Mouse (Mus musculus): Measurements from ENCODE around the gene Gm20388. TPM values are rescaled to one million over a fixed set of nuclear protein-coding genes. Genes with fewer than 3 reads are reported as not detected.

The Gm20388 gene
- polyA plus RNA-seq, 1 experiment, result 0.36 TPM

DNA sequence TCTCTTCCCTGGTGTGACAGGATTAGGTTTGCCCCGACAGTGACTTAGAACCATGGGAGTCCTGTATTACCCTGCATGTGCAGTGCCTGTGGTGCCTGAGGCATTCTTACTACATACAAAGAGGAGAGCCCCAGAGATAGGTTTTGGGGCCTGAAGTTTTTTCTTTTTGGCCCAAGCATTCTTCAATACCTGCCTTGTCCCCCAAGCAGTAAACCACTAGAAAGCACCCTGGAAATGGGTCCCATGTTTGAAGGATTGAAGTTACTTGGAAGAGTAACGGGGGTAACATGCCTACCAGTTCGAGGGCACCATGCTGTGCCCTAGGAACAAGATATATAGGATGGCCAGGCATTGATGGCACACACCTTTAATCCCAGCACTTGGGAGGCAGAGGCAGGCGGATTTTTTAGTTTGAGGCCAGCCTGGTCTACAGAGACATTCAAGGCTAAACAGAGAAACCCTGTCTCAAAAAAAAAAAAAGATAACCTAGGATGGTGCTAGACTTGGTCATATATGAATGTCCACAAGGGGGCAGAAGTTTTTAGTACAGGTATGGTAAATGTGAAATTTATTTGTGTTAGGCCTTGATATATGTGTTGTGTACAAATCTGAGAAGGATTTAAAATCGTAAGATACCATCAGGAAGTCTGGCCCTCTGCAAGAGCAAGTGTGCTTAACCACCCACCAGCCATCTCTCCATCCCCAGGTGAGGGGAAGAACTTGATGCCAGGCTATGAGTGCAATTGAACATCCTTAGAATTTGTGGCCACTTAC is 3195.1 kb downstream of the Gm20388 start:
- Histone ChIP-seq H3K4me3 (replicated peaks) (no peak overlapping the region), H3K4me1 (ENCODE audit: control insufficient read depth) (peaks cover 27% of the 10 kb centered on the region), H3K27me3 (ENCODE audit: control insufficient read depth) (no peaks in the 10 kb centered on the region), H3K36me3 (ENCODE audit: control insufficient read depth) (peaks cover 35% of the 10 kb centered on the region), H3K9me3 (ENCODE audit: control insufficient read depth, low read length) (no peaks in the 10 kb centered on the region)
- no peak for TF ChIP-seq TAL1 (IDR thresholded peaks at IDR 0.05; ENCODE audit: low read length)
- no peak for TF ChIP-seq GATA1 (IDR thresholded peaks at IDR 0.05; ENCODE audit: low read length)

DNA sequence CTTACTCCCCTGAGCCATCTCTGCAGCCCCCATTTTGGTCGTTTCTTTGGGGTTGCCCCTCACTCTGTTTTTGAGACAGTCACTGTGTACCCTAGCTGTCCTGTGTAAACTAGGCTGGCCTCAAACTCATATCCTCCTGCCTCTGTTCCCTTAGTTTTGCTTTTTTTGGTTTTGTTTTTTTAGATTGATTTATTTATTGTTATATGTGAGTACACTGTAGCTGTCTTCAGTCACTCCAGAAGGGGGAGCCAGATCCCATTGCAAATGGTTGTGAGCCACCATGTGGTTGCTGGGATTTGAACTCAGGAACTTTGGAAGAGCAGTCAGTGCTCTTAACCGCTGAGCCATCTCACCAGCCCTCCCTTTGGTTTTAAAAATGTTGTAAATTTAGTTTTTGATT is 3195.9 kb downstream of the Gm20388 start:
- peaks cover 35% of the 10 kb centered on the region for H3K36me3 ChIP-seq (ENCODE audit: control insufficient read depth)
- H3K4me3 ChIP-seq (replicated peaks), result no peak overlapping the region
- no peaks in the 10 kb centered on the region for H3K27me3 ChIP-seq (ENCODE audit: control insufficient read depth)
- H3K4me1 ChIP-seq (ENCODE audit: control insufficient read depth), result peaks cover 27% of the 10 kb centered on the region
- no peaks in the 10 kb centered on the region for H3K9me3 ChIP-seq (ENCODE audit: control insufficient read depth, low read length)
- TF ChIP-seq GATA1 (IDR thresholded peaks at IDR 0.05; ENCODE audit: low read length) (no peak), TAL1 (IDR thresholded peaks at IDR 0.05; ENCODE audit: low read length) (no peak)

DNA sequence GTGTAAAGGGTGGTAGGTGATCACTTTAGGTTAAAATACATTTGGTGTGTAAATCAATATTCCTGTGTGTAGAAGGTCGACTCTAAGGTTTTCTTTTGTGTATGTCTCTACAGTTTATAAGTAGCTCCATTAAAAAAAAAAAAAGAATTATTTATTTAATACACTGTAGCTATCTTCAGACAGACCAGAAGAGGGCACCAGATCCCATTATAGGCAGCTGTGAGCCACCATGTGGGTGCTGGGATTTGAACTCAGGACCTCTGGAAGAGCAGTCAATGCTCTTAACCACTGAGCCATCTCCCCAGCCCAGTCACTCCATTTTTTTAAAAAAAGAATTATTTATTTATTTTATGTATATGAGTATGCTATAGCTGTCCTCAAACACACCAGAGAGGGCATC is 3197.4 kb downstream of the Gm20388 start:
- TF ChIP-seq GATA1 (IDR thresholded peaks at IDR 0.05; ENCODE audit: low read length), result no peak
- TF ChIP-seq TAL1 (IDR thresholded peaks at IDR 0.05; ENCODE audit: low read length), result no peak
- no peaks in the 10 kb centered on the region for H3K27me3 ChIP-seq (ENCODE audit: control insufficient read depth)
- no peaks in the 10 kb centered on the region for H3K9me3 ChIP-seq (ENCODE audit: control insufficient read depth, low read length)
- H3K36me3 ChIP-seq (ENCODE audit: control insufficient read depth), result peaks cover 31% of the 10 kb centered on the region
- H3K4me1 ChIP-seq (ENCODE audit: control insufficient read depth), result peaks cover 19% of the 10 kb centered on the region
- H3K4me3 ChIP-seq (replicated peaks), result no peak overlapping the region

- Histone ChIP-seq H3K9me3 (ENCODE audit: control insufficient read depth, low read length) (no peaks in the 10 kb centered on the region), H3K4me3 (replicated peaks) (no peak overlapping the region), H3K27me3 (ENCODE audit: control insufficient read depth) (no peaks in the 10 kb centered on the region; the same call in 1 of the 2 replicates), H3K4me1 (ENCODE audit: control insufficient read depth) (peaks cover 12% of the 10 kb centered on the region), H3K36me3 (ENCODE audit: control insufficient read depth) (peaks cover 22% of the 10 kb centered on the region)
- TF ChIP-seq TAL1 (IDR thresholded peaks at IDR 0.05; ENCODE audit: low read length) (no peak), GATA1 (IDR thresholded peaks at IDR 0.05; ENCODE audit: low read length) (no peak)
Measured at GRCm38 (mm10) chr8:123108953-123109352, 3198.3 kb downstream of the Gm20388 start.

GRCm38 (mm10) chr8:123110649-123111048 is 3200.0 kb downstream of the Gm20388 start:
- H3K9me3 ChIP-seq (ENCODE audit: control insufficient read depth, low read length), result no peaks in the 10 kb centered on the region
- no peak for TF ChIP-seq TAL1 (IDR thresholded peaks at IDR 0.05; ENCODE audit: low read length)
- TF ChIP-seq GATA1 (IDR thresholded peaks at IDR 0.05; ENCODE audit: low read length), result no peak
- peaks cover 16% of the 10 kb centered on the region for H3K4me1 ChIP-seq (ENCODE audit: control insufficient read depth)
- no peak overlapping the region for H3K4me3 ChIP-seq (replicated peaks)
- peaks cover 5% of the 10 kb centered on the region for H3K36me3 ChIP-seq (ENCODE audit: control insufficient read depth)
- peaks cover 6% of the 10 kb centered on the region for H3K27me3 ChIP-seq (ENCODE audit: control insufficient read depth)

GRCm38 (mm10) chr8:123112892-123113291 is 3202.3 kb downstream of the Gm20388 start:
- Histone ChIP-seq H3K4me1 (ENCODE audit: control insufficient read depth) (peaks cover 38% of the 10 kb centered on the region), H3K9me3 (ENCODE audit: control insufficient read depth, low read length) (no peaks in the 10 kb centered on the region; the same call in 1 of the 2 replicates), H3K4me3 (replicated peaks) (no peak overlapping the region), H3K36me3 (ENCODE audit: control insufficient read depth) (no peaks in the 10 kb centered on the region), H3K27me3 (ENCODE audit: control insufficient read depth) (peaks cover 28% of the 10 kb centered on the region)
- no peak for TF ChIP-seq GATA1 (IDR thresholded peaks at IDR 0.05; ENCODE audit: low read length)
- no peak for TF ChIP-seq TAL1 (IDR thresholded peaks at IDR 0.05; ENCODE audit: low read length)

DNA sequence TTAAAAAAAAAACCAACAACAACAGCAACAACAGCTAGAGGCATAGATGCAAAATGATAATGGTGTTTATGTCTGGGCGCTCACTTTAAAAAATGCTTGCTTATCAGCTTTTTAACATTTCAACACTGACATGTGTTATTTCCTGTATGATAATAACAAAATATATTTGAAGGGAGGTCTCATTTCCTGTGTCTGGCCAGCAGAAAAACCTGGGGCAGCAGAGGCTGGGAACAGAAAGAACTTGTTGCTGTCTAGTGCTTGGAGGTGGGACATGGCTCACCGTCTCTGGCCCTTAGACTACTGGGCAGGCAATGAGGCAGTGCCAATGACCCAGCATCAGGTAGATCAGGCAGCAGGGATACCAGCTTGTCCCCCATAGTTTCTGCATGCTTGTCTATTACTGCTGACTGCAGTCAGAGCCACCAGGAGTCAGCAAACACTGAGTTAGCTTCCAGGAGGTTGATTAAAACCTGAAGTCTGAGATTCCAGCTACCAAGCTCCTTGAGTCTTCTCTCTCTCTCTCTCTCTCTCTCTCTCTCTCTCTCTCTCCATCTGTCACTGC is 3203.3 kb downstream of the Gm20388 start:
- Histone ChIP-seq H3K36me3 (ENCODE audit: control insufficient read depth) (no peaks in the 10 kb centered on the region), H3K4me1 (ENCODE audit: control insufficient read depth) (peaks cover 49% of the 10 kb centered on the region), H3K9me3 (ENCODE audit: control insufficient read depth, low read length) (no peaks in the 10 kb centered on the region; the same call in 1 of the 2 replicates), H3K4me3 (replicated peaks) (no peak overlapping the region), H3K27me3 (ENCODE audit: control insufficient read depth) (peaks cover 39% of the 10 kb centered on the region)
- TF ChIP-seq TAL1 (IDR thresholded peaks at IDR 0.05; ENCODE audit: low read length) (no peak), GATA1 (IDR thresholded peaks at IDR 0.05; ENCODE audit: low read length) (no peak)

- Histone ChIP-seq H3K27me3 (ENCODE audit: control insufficient read depth) (peaks cover 46% of the 10 kb centered on the region), H3K9me3 (ENCODE audit: control insufficient read depth, low read length) (no peaks in the 10 kb centered on the region; the same call in 1 of the 2 replicates), H3K36me3 (ENCODE audit: control insufficient read depth) (no peaks in the 10 kb centered on the region), H3K4me1 (ENCODE audit: control insufficient read depth) (peaks cover 50% of the 10 kb centered on the region), H3K4me3 (replicated peaks) (no peak overlapping the region)
- TF ChIP-seq TAL1 (IDR thresholded peaks at IDR 0.05; ENCODE audit: low read length) (no peak), GATA1 (IDR thresholded peaks at IDR 0.05; ENCODE audit: low read length) (no peak)
Measured at GRCm38 (mm10) chr8:123114644-123115043, 3204.0 kb downstream of the Gm20388 start.

GRCm38 (mm10) chr8:123117127-123117731 is 3206.6 kb downstream of the Gm20388 start, which contains the start of gene Cpne7:
Gene Cpne7 (plus strand): TSS chr8:123117374.
- H3K36me3 ChIP-seq (ENCODE audit: control insufficient read depth), result no peaks in the 10 kb centered on the region
- TF ChIP-seq TAL1 (IDR thresholded peaks at IDR 0.05; ENCODE audit: low read length) (no peak), GATA1 (IDR thresholded peaks at IDR 0.05; ENCODE audit: low read length) (no peak)
- peaks cover 52% of the 10 kb centered on the region for H3K27me3 ChIP-seq (ENCODE audit: control insufficient read depth)
- peak within 1 kb of the TSS; percentile 53 for H3K4me3 ChIP-seq (replicated peaks)
- H3K9me3 ChIP-seq (ENCODE audit: control insufficient read depth, low read length), result no peaks in the 10 kb centered on the region; the same call in 1 of the 2 replicates
- peaks cover 46% of the 10 kb centered on the region for H3K4me1 ChIP-seq (ENCODE audit: control insufficient read depth)

All from erythroblast, embryonic 14.5 days (primary cell).